Mouse (Mus musculus): ENCODE data around the gene Bank1.
A peak's percentile ranks its signal among the peaks of the same experiment; 100 is the strongest.

The Bank1 gene

DNA sequence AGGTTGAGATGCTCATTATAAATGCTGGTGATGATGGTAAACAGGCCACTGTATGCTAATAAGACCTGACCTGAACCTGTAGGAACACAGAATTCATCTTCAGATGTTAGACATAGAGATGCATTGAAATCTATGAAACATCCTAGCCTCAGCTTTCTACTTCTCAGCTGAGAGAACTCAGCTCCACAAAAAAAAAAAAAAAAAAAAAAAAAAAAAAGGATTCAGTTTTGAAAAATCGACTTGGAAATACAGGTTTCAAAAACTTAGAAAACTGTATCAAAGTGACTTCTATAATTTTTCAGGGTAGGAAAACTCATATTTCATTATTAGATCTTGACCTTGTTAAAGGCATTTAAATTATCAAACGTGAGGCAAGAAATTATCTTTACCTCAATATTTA is 222.5 kb downstream of the Bank1 start:
- no peak for DNase-seq (ENCODE audit: low read depth, low spot score)

DNA sequence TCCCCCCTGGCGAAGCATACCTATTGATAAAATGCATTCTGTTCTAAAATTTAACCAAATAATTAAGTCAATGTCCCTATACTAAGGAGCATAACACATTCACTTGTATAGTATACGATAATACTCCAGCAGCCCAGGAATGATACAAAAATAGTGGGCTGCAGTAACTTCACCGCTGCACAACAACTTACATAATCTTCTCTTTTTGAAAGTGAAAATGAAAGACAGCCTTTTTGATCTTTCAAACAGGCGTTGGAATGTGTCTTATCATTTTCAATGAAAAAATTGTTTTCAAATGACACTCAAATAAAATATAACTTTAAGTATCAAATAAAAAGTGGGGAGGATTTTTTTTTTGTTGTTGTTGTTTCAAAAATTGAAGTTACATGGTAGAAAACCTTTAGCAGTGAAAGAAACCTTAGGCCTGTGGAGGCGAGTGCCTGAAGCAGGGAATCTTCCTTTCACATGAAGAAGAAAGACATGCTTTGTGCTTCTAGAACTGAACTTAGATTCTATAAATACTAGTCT is 224.8 kb downstream of the Bank1 start:
- no peak for DNase-seq (ENCODE audit: low read depth, low spot score)

DNA sequence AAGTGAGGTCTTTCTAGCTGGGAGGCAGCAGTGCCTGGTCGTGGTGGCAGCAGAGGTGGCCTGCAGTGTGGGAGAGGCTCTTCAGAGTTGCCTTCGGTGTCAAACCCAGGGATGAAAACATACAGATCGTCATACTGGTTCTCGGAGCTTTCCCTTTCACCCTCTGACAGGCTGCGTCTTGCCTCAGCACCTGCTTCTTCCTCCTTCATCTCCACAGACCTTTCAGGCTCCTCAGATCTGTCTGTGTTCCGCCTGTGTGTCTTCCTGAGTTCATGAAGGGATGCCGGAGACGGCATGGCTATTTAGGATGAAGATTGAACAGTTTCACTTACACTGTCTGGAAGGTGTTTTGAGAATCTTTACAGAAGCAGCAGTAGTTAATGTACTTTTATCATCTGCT is 225.6 kb downstream of the Bank1 start:
- no peak for DNase-seq (ENCODE audit: low read depth, low spot score)

DNA sequence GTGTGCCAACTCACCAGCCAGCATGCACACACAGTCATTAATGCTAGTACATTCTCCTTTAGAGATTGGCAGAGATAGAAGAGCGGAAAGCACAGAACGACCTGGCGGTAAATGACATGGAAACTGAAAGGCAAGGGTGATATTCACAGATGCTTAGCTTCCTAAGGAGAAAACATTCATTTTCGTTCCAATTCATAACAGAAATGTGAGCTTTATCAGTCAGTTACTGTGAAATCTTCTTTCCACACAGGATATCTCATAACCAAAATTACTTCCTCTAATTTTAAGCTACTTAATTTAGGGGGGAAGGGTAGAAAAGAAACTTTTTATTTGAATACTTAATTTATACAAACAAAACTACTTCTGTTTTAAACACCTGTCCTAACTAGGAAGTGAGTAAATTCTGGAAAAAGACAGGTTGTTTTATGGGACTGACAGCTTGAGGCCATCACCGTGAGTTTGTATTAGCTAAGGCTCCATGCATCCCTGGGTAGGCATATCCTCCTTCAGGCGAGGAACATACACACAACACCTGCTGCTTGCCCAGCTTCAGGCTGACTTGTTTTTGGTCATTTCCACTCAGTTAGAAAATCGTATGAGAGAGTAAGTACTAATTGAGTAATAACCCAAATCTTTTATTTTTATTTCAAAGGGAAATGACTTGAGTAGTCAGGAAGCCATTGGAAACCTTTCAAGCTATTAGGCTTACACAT is 238.8 kb downstream of the Bank1 start:
- DNase-seq (ENCODE audit: low read depth, low spot score), result no peak

DNA sequence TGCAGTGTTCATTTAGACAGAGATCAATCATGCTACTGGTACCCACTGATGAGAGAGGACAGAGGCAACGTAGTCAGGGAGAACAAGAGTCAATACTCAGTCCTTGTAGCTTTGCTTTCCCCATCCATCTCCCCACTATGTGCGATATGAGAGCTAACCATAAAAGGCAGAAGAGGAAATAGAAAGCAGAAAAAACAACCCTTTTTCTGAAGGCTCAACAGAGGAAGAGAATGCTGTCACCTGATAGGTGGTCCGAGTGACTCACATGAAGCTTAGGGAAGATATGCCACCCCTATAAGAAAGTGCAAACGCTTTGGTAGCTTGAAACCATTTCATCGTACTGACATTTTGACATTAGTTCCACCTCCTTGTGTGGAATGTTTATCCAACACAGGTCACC is 239.4 kb downstream of the Bank1 start:
- no peak for DNase-seq (ENCODE audit: low read depth, low spot score)

DNA sequence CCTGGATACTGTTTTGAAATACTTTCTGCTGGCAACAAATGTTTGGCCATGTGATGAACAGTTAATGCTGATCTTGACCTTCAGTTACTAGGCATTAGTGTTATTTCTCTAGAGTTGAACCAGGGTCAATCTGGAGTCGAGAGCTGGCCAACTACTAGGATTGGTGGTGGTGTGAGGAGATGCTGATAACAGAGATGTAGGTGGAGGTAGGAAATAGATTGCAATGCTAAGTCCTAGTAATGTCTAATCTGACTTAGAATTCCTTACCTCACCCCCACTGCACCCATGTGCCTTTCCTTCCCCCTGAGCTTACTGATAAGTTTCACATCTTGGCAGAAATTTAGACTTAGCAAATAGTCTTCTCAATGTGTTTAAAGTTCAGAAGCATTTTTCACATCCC is 240.8 kb downstream of the Bank1 start:
- no peak for DNase-seq (ENCODE audit: low read depth, low spot score)

DNA sequence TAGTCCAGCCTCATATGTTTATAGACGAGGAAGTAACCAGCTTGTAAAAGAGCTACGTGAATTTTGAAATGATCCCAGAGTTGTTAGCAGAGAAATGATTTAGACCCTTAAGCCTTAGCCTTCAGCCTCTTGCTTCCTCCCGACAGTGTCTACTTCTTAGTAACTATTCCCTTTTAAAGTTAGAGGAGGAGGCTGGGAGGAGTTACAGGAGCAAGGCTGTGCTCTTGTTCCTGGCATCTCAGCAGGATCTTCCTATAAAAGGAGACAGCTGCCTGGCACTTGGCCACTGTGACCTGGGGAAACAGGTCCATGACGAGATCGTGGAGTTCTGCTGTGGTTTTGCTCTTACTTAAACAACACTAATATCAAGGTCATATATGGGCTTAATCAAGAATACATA is 241.8 kb downstream of the Bank1 start:
- no peak for DNase-seq (ENCODE audit: low read depth, low spot score)

DNA sequence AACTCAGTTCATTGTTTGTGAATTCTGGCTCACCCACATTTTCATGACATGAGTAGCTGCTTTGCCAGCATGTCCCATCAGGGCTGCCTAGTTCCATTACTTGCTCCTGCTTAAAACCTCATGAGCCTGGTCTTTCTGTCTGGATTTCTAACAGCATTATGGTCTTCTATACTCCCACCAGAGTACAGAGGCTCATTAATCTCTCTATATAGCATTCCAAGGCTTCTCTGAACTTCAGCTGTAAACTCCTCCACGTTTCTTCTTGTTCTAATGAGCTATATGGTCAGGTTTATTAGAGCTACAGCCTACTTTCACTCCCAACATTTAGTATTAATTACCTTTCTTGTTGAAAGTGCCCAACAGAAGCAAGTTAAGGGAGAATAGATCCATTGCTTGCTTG is 244.6 kb downstream of the Bank1 start:
- DNase-seq (ENCODE audit: low read depth, low spot score), result no peak

DNA sequence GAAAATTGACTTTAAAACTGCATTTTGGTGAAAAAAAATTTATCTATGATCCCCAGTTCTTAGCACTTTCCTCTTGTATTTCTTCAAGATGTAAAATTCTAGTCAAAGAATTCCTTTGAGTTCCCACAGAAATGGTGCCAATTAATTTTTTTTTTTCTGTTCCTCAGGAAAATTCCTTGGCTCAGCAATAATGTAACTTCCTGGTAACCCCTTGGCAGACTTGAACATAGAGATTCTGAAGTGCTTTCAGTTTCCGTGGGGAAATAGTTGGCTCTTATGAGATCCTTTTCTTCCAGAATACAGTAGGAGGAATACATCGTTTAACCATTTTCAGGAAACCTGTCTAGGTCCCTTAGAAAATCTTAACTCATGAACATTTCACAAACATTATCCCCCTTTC is 247.3 kb downstream of the Bank1 start:
- DNase-seq (ENCODE audit: low read depth, low spot score), result peak; percentile 65

DNA sequence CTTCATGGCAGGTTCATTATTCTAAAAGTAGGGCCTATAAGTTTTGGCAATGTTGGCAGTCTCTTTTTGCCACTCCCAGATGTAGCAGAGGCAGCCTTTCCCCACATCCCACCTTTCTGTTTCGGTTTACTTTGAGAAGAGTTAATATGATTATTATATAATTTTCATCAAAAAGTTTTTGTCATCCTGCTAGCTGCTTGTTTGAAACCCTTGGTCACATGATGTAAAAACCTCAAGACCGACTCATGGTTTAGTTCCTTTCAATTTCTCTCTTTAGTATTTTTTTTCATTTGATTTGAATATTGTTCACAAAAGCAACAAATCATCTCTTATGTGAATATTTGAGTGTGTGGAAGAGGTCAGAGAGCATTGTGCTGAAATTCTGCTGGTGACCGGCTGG is 255.5 kb downstream of the Bank1 start:
- no peak for DNase-seq (ENCODE audit: low read depth, low spot score)

DNA sequence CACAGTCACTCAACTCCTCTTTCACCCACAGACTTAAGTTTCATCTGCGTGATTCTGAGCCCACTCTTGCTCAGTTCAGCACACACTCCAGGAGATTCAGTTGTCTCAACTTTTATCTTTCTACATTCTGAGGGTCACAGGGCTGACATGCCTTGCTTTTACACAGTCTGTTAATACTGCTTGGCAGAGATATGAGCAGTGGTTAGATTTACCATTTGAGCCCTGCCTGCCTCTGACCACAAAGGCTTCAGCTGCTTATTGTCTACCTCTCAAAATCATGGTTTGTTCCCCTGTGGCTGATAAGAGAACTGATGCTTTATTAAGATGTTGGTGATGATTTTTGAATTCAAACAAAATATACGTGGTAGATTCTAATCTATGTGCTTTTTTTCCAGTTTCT is 264.0 kb downstream of the Bank1 start:
- no peak for DNase-seq (ENCODE audit: low read depth, low spot score)

DNA sequence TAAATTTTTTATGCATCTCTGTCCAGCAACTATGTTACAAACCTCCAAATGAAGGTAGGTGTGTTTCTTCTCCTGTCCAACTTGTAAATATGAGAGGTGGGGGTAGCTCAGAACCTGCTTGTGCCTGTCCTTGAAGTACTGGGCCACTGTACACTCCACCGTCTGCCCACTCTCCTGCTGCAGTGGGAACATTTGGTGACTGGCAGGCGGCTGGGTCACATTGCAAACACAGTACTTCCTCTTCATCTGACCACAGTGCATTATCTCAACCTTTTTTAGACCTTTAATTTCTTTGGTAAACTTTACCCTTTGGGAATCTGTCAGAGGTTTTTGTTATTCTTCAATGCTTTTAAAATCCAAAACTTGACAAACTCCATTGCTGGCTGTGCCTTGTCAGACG is 275.2 kb downstream of the Bank1 start:
- no peak for DNase-seq (ENCODE audit: low read depth, low spot score)

DNA sequence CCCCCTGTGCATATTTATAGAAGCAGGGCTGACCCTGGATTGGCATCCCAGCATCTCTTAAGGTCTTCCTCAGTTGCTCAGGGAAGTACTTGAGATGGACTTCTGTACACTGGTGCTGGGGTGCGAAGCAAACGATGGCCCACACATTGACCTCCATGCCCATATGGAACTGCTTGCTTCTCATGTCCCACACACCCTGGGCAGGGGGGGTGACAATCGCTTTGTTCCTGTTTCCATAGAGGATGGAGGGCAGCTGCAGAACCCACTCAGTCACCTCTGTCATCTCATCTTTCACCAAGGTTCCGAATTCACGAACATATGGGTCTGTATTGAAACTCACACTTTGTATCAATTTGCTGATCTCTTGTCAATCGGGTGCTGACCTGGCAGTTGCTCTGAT is 275.7 kb downstream of the Bank1 start:
- no peak for DNase-seq (ENCODE audit: low read depth, low spot score)

DNA sequence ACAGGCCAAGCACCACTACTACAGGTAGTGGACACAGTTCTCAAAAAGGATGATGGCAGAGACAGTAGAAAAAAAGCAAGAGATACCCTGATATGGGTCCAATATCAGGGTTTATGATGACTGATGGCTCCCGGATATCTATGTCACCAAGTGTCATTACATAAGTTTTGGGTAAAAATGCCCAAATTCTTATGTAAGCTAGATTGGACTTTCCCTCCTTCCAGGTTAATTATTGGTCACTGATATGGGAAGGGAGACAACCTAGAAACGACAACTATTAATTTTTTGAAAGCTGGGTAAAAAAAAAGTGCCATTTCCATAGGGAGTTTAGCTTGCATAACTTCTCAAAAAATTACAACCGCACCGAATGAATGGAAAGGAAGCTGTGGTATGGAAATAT is 277.8 kb downstream of the Bank1 start:
- no peak for DNase-seq (ENCODE audit: low read depth, low spot score)

DNA sequence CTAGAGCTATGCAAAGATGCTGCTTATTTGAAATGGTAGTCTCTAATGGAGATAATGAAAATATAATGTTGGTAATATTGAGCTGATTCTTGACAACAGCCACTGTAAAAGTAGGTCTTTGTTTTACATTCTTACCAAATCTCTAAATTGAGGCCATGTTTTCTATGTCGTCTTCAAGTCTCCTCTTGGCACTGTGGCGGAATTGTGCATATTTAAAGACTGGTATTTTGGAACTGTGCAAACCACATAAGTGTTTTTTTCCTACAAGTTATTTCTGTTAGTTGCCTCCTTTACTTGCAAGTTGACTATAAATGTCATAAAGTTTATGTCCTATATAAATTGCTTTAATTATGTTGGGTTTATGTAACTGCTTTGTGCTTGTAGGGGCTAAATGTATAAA is 280.5 kb downstream of the Bank1 start:
- DNase-seq (ENCODE audit: low read depth, low spot score), result no peak

DNA sequence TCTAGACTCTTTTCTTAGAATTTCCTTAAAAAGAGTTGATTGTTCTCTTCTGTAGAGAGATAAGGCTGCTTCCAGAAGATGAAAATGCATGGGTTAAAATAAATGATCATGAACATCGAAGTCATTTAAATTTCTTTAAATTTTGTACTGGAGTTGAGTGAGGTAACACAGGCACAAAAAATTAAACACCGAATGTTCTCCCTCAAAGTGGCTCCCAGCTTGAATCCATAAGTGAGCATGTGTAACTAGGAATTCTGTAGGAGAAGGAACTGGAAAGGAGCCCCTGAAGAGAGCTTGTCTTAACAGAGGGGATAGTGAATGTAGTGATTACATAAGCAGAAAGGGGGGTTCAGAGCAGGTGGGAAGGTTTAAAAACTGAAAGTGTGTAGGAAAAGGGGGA is 285.8 kb downstream of the Bank1 start:
- DNase-seq (ENCODE audit: low read depth, low spot score), result no peak

DNA sequence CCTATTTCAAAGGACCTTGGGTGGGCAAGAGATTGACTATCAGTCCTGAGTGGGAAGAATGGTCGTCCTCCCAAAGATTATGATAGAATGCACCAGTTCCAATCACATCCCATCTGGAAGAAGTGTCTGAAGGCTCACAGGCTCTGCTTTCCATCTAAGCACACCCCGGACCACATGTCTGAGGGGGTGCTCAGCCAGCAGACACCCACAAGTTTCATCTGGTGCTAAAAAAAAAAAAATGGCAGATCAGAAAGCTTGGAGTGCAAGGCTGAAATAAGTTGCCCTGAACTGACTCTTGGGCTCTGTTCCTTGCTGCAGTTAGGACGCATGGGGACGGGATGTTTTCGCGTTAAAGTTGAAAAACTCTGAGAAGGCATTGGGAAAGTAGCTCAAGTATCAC is 286.4 kb downstream of the Bank1 start:
- no peak for DNase-seq (ENCODE audit: low read depth, low spot score)

DNA sequence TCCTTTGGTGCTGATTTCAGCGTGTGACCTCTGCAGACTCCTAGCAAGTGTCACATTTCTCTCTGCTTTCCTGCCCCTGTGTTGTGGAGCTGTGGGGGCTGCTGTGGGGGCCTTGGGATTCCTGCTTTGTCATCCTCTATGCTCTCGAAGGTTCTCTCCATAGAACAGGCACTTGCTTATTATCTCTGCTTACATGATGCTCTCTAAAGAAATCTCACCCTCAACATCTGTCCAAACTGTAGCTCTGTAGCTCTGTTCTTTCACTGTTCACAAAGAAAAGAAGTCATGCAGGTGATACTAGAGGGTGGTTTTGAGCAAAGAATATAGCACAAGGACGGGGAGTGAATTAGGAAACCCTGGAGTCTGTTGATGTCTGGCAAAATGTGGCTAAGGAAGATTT is 288.6 kb downstream of the Bank1 start:
- DNase-seq (ENCODE audit: low read depth, low spot score), result no peak

DNA sequence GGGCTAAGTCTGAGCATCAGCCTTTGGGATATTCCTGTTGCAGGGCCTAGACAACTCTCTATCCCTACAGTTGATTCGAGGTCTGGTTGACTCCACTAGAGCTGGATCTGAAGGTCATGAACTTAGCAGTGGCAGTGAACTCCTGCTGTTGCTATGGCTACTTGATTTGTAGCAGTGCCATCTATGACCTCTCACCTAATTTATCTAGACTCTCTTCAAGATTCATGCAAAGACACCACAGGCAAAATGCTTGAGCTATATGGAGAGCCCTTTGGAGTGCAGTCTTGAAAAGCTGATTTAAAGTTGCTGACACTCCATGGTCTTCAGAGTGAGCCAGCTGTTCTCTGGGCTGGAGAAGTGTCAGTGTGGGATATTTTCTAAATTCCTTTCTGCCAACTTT is 290.1 kb downstream of the Bank1 start:
- no peak for DNase-seq (ENCODE audit: low read depth, low spot score)

DNA sequence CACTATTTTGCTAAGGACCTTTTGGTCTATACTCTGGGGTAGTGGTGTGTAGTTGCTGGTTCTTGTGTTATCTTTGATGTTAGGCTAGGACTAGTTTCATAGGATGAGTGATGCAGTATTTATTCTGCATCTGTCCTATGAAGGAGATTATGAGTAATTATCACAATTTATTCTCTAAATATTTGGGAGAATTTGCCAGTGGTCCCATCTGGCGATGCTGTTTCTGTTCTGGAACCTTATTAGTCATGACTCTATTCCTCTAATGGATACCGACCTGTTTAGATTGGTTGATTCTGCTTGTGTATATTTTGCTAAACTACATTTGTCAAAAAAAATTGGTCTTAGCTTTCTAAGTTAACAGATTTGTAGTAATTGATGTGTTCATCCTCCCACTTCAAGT is 301.0 kb downstream of the Bank1 start:
- DNase-seq (ENCODE audit: low read depth, low spot score), result no peak

DNA sequence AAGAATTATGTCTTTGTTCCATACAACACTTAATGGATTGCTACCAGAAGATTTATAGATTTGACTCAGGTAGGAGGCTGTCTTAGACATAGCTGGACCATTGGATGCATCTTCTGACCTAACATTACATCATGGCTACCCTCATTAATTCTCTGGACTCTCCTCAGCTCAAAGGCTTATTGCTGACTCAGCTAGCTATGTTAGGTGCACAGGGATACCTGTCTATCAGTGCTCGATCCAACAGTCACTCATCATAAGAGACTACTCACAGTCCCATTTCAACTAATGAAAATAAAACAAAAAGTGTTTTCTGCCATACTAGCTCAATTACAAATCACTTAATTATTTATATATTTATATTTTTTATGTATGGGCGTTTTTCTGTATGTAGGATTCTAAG is 308.3 kb downstream of the Bank1 start:
- no peak for DNase-seq (ENCODE audit: low read depth, low spot score)

DNA sequence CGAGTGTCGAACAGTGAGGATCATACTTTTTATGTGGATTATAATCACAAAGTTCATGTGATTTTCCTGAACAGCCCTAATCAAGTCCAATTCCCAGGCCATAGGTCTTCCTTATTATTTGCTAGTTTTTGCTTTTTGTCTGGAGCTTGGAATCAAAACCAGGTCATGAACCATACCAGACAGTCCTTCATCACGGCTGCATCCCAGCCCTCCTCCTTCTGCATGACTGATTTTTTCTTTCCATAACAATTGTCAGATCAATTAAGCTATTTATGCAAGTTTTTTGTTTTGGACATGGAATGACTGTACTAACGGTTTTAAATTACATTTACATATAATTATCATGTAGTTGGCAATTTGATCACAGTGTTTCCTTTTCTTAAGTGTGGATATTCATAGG is 315.2 kb downstream of the Bank1 start:
- DNase-seq (ENCODE audit: low read depth, low spot score), result no peak

DNA sequence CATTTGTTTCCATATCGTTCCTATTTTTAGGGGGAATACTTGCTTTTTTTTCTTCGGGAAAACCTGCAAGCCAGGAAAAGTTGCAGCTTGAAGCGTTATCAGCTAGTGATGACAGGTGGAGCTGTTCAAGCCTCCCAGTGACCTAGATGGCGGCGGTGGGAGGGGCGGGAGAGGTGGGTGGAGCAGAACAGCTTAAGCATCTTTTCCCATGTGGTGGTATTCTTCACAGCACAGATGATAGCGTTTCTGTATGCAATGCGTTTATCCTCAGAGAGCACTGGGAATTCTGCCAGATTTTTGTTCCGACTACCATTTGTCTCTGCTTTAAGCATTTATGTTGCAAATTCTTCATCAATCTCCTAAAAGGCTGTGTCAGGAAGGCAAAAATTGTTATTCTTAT is 318.0 kb downstream of the Bank1 start:
- DNase-seq (ENCODE audit: low read depth, low spot score), result peak; percentile 27

Data from 3T3-L1 (cell line).